Mouse (Mus musculus) liver, embryonic 13.5 days (tissue): ENCODE results near the gene Adipoq. TPM values are rescaled to one million over a fixed set of nuclear protein-coding genes. Genes with fewer than 3 reads are reported as not detected.

Source experiments
- ATAC-seq: fragments of 200-750 bp; cut with Nextera tagmentation; 2 replicates; pipeline ENCODE4 v1.8.0; 2017; ENCODE audit warnings: low read depth, mild to moderate bottlenecking, moderate number of reproducible peaks, moderate library complexity
- DNase-seq: peaks from one replicate; pipeline ENCODE4 v3.0.0; 2022
- H3K27ac ChIP-seq: fragments of 300-500 bp; sonication (generic); 2 replicates; pipeline ENCODE4 v1.5.1; 2015; ENCODE audit warnings: moderate library complexity, mild to moderate bottlenecking, inconsistent platforms
- H3K27me3 ChIP-seq: fragments of 300-500 bp; sonication (generic); 2 replicates; pipeline ENCODE4 v1.6.1; 2015; ENCODE audit warnings: mild to moderate bottlenecking, inconsistent platforms
- H3K36me3 ChIP-seq: fragments of 300-500 bp; sonication (generic); 2 replicates; pipeline ENCODE4 v1.6.1; 2015; ENCODE audit warnings: mild to moderate bottlenecking, inconsistent platforms
- H3K4me1 ChIP-seq: fragments of 300-500 bp; sonication (generic); replicated peaks from 2 replicates; pipeline ENCODE4 v1.6.1; 2015; ENCODE audit warnings: inconsistent platforms
- H3K4me2 ChIP-seq: fragments of 300-500 bp; sonication (generic); 2 replicates; pipeline ENCODE4 v1.6.1; 2015; ENCODE audit warnings: inconsistent platforms, mild to moderate bottlenecking, moderate library complexity
- H3K4me3 ChIP-seq: fragments of 300-500 bp; sonication (generic); replicated peaks from 2 replicates; pipeline ENCODE4 v1.5.1; 2015; ENCODE audit warnings: mild to moderate bottlenecking, inconsistent platforms
- H3K9ac ChIP-seq: fragments of 300-500 bp; sonication (generic); 2 replicates; pipeline ENCODE4 v1.6.1; 2015; ENCODE audit warnings: mild to moderate bottlenecking, inconsistent platforms
- H3K9me3 ChIP-seq: fragments of 300-500 bp; sonication (generic); replicated peaks from 2 replicates; pipeline ENCODE4 v1.6.1; 2016; ENCODE audit warnings: inconsistent platforms
- WGBS: fragments of 180-500 bp; shearing (Covaris S2); methylation state at CpG from one replicate; pipeline ENCODE4 v1.1.7; 2015; ENCODE audit not compliant: insufficient replicate concordance; 5-methylcytosine and 5-hydroxymethylcytosine counted together
- polyA plus RNA-seq: library from polyadenylated mRNA; unstranded; fragments of >200 nt; fragmentation: Nextera tagmentation; extraction: Ambion mirVana; gene quantifications from 2 replicates; pipeline ENCODE4 v1.2.1, GENCODE M21; 2015

Adipoq gene
- polyA plus RNA-seq, 1 experiment from 2014 or later, result not detected

DNA sequence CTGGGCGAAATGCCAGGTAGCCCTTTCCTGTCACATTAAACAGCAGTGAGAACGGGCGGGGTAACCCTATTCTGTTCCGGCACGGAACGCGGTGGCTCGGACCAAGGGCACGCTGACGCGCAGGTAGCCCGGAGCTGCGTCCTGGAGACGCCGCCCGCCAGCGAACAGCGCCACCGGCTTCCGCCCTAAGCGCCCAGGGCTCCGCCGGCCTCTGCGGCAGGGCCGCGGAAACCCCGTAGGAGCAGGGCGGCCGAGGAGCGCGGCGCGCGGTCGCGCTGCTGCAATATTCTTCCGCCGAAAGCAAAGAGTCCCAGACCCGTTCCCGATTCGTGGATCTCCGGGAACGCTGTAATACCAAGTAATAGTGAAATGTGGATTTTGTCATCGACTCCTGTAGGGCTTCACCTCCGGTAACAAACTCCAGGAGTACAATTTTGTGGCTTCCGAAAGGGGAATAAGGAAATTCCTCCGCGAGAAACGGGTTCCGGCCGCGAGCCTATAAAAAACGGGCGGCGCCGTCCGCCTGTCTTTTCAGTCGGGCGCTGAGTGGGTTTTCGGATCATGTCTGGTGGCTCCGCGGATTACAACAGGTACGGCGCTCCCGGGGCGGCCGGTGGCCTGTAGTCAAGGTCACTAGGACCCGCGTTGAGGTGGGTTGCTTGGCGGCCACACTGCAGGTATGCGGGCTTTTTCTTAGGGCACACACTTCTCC is 38.9 kb upstream of the Adipoq start, which contains the start of gene Eif4a2:
TSS of gene Eif4a2 (plus strand) at position 214 of the 712 bp plus-strand sequence.
- Histone ChIP-seq H3K9ac (peak within 1 kb of the TSS; percentile 92), H3K4me2 (peak within 1 kb of the TSS; percentile 80), H3K4me3 (peak within 1 kb of the TSS; percentile 75), H3K9me3 (no peaks in the 10 kb centered on the region), H3K27ac (peak within 1 kb of the TSS; percentile 93), H3K27me3 (no peaks in the 10 kb centered on the region), H3K4me1 (peaks cover 51% of the 10 kb centered on the region), H3K36me3 (peaks cover 44% of the 10 kb centered on the region)
- WGBS, result under 1% methylated on average over 71 of the region's 71 CpGs
- DNase-seq (peak; percentile 89), ATAC-seq (peak; percentile 91)

DNA sequence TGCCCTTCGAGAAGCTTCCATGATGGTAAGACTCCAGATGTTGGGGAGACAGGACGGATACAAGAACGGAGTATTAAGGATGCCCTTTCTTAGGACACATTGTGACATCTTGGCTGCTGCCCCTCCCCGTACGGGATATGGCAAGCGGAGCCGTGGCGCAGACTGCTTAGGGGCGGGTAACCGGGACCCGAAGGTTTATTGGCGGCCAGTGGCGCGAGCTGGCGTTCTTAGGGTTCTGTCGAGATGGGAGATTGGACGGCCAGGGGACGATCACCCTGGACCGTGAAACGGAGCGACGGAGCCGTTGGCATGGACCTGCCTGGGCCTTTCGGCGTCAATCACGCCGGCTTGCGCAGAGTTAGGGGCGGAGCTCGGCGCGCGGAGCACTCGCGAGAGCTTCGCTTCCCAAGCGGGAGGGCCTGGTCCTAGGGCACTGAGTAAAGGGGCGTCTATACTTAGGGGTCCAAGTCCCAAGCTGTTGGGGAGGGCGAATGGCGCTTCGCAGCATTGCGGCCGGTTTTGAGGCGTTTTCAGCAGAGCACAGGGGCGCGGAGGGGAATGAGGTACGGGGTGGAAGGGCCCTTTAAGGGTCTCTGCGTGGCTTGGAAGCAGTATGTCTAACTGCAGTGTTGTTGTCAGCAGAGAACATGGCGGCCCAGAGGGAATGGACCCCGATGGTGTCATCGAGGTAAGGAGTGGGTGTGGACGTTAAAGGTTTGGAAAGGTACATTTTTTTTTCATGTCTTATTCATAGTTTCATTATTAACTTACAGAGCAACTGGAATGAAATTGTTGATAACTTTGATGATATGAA is 38.2 kb upstream of the Adipoq start:
- peaks cover 43% of the 10 kb centered on the region for H3K4me1 ChIP-seq
- H3K9ac ChIP-seq, result peak overlapping the region; percentile 92
- ATAC-seq (peak; percentile 76), DNase-seq (peak; percentile 77)
- peak overlapping the region; percentile 75 for H3K4me3 ChIP-seq
- peaks cover 51% of the 10 kb centered on the region for H3K36me3 ChIP-seq
- H3K9me3 ChIP-seq, result no peaks in the 10 kb centered on the region
- H3K27ac ChIP-seq, result peak overlapping the region; percentile 93
- peak overlapping the region; percentile 80 for H3K4me2 ChIP-seq
- under 1% methylated on average over 52 of the region's 52 CpGs for WGBS
- H3K27me3 ChIP-seq, result no peaks in the 10 kb centered on the region

DNA sequence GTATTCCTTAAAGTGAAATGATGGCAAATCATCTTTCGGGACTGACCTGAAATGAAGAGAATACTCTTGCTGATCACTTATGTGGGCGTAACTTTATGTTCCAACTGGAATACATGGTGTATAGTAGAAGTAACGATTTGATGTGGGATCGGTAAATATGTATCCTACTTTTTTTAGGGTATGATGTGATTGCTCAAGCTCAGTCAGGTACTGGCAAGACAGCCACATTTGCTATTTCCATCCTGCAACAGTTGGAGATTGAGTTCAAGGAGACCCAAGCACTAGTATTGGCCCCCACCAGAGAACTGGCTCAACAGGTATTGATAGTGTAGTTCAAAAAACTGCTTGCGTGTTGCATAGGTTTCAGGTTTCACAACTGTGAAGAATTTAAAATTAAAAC is 37.4 kb upstream of the Adipoq start:
- Histone ChIP-seq H3K27me3 (no peaks in the 10 kb centered on the region), H3K9me3 (no peaks in the 10 kb centered on the region), H3K4me2 (peak overlapping the region; percentile 80), H3K4me1 (peaks cover 36% of the 10 kb centered on the region), H3K4me3 (peak overlapping the region; percentile 75), H3K9ac (peak overlapping the region; percentile 92), H3K36me3 (peaks cover 55% of the 10 kb centered on the region), H3K27ac (peak overlapping the region; percentile 93)
- no peak for ATAC-seq
- WGBS, result under 1% methylated on average over 5 of the region's 5 CpGs
- DNase-seq, result no peak

DNA sequence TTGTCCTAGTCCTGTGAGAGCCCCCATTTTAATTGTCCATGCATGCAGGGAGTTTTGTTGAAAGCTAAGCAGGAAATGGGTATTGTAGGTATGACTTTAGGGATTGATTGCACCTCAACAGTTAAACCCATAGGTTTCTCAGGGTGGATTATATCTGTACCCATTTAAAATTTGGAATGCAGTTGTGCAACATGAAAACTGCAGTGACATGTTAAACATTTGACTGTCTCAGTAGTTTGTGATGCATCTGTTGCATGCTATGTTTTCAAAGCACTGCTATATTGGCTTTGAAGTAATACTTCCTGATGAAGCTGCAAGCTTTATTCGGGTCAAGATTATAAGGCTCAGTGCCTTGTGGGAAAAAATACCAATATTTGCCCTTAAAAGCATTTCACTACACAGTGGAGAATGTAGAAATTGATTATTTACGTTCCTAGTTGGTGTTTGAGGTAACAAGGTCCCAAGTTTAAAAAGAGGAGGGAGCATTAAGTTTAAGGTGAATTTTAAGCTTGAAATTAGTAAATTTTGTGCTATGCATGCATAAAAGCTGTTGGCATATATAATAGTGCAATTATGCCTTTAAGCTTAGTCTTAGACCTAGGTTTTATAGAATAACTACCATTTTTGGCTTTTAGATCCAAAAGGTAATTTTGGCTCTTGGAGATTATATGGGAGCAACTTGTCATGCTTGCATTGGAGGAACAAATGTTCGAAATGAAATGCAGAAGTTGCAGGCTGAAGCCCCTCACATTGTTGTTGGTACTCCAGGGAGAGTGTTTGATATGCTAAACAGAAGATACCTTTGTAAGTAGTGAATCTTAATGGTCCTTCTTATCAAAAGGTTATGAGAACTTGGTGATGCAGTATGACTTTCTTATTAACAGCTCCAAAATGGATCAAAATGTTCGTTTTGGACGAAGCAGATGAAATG is 36.7 kb upstream of the Adipoq start:
- Histone ChIP-seq H3K4me3 (peak overlapping the region; percentile 75), H3K27me3 (no peaks in the 10 kb centered on the region), H3K27ac (peak overlapping the region; percentile 93), H3K36me3 (peaks cover 62% of the 10 kb centered on the region), H3K4me2 (peak overlapping the region; percentile 80), H3K4me1 (peaks cover 35% of the 10 kb centered on the region), H3K9me3 (no peaks in the 10 kb centered on the region), H3K9ac (peak overlapping the region; percentile 92)
- no peak for ATAC-seq
- WGBS, result 26% methylated on average over 5 of the region's 5 CpGs
- no peak for DNase-seq

DNA sequence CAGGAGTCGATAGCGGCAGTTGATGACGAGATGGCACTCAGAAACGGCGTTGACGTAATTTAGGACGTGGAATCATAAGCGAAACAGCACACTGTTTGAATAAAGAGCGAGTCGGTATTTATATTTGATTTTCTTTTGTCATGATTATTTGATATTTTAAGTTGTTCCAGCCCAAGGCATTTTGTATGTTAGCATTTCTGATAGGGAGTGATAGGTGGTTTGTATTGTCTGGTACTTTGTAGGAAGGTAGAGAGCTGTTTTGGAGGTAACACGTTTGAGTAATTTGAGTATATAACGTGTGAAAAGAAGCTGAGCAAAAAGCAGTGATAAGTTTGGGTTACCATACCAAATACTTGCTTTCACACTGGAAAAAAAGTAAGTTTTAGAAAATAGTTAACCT is 34.0 kb upstream of the Adipoq start:
- ATAC-seq (no peak), DNase-seq (no peak)
- Histone ChIP-seq H3K27ac (no peak overlapping the region), H3K9ac (no peak overlapping the region), H3K36me3 (peaks cover 86% of the 10 kb centered on the region), H3K4me1 (peaks cover 27% of the 10 kb centered on the region), H3K9me3 (no peaks in the 10 kb centered on the region), H3K27me3 (no peaks in the 10 kb centered on the region), H3K4me3 (no peak overlapping the region), H3K4me2 (no peak overlapping the region)
- WGBS, result 72% methylated on average over 12 of the region's 12 CpGs

DNA sequence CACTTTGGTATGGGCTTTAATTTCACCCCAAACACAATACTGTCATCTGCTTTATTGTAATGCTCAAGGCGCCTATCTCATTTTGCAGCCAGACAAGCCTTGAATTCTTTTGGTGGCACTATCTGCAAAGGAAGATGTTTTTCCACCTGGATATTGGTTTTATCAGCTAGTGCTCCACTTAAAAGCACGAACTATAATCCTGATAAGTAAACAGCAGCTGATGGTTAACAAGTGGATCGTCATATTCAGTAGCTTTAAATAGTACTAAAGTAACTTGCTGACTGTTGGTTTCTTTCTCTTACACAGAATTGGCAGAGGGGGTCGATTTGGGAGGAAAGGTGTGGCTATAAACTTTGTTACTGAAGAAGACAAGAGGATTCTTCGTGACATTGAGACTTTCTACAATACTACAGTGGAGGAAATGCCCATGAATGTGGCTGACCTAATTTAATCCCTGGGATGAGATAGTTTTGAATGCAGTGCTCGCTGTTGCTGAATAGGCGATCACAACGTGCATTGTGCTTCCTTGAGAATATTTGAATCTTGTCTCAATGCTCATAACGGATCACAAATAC is 33.4 kb upstream of the Adipoq start:
- no peak overlapping the region; the same call in 1 of the 2 replicates for H3K27ac ChIP-seq
- H3K27me3 ChIP-seq, result no peaks in the 10 kb centered on the region
- WGBS, result 27% methylated on average over 9 of the region's 9 CpGs
- ATAC-seq, result no peak
- DNase-seq, result no peak
- no peak overlapping the region for H3K9ac ChIP-seq
- H3K4me1 ChIP-seq, result peaks cover 27% of the 10 kb centered on the region
- no peak overlapping the region for H3K4me3 ChIP-seq
- H3K4me2 ChIP-seq, result no peak overlapping the region
- H3K9me3 ChIP-seq, result no peaks in the 10 kb centered on the region
- H3K36me3 ChIP-seq, result peaks cover 92% of the 10 kb centered on the region

DNA sequence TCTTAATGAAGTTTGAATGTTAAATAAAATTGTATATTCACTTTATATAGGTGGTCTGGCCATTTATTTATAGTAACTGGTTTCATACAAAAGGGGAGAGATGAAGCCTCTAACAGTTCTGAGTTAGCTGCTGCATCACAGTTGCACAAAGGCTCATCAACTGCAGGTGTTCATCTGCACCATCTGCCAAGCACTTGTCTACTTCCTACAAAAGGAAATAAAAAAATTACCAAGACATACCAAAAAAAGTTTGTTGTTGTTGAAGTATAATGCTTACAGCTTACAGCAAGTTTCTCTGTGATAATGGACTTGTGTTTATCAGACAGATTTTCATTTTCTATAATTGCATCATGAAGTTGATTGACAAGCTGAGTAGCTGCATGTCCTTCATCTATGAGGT is 32.4 kb upstream of the Adipoq start:
- Histone ChIP-seq H3K4me3 (no peak overlapping the region), H3K4me1 (peaks cover 25% of the 10 kb centered on the region), H3K9ac (no peak overlapping the region), H3K9me3 (no peaks in the 10 kb centered on the region), H3K27ac (no peak overlapping the region), H3K27me3 (no peaks in the 10 kb centered on the region), H3K36me3 (peaks cover 86% of the 10 kb centered on the region), H3K4me2 (no peak overlapping the region)
- ATAC-seq, result peak; percentile 64
- no peak for DNase-seq

DNA sequence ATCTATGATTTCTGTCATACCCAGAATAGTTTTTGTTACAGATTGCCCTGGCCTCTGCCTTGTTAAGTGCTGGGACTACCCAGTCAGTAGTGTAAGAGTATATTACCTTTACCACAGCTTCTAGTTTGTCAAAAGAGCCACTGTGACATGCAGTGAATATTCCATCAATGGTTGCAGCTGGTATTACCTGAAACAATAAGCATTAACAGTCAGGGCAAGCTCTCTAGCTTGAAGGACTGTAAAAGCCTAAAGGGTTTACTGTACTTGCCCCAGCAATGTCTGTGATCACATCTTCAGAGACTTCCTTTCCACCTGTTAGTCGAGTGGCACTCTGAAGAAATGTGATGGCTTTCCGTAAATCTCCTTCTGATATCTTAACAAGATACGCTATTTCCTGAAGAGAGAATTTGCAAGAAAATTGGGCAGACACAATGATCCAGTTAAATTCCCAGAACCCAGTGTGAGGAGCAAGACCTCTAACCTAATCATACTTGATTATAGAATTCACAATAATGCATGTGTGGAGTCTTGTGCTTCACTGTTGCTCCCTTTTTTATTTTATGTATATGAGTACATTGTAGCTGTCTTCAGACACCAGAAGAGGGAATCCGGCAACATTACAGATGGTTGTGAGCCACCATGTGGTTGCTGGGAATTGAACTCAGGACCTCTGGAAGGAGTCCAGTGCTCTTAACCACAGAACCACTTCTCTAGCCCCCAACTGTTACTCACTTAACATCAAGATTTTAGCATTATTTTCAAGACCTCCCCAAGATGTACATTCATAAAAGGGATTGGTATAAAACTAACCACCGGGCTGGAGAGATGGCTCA is 31.8 kb upstream of the Adipoq start:
- H3K4me1 ChIP-seq, result peaks cover 18% of the 10 kb centered on the region
- 45% methylated on average over 5 of the region's 5 CpGs for WGBS
- no peak overlapping the region for H3K27ac ChIP-seq
- no peaks in the 10 kb centered on the region for H3K27me3 ChIP-seq
- H3K9me3 ChIP-seq, result no peaks in the 10 kb centered on the region
- no peak overlapping the region for H3K9ac ChIP-seq
- no peak for DNase-seq
- H3K4me3 ChIP-seq, result no peak overlapping the region
- no peak overlapping the region for H3K4me2 ChIP-seq
- ATAC-seq, result peak; percentile 69
- peaks cover 86% of the 10 kb centered on the region for H3K36me3 ChIP-seq

DNA sequence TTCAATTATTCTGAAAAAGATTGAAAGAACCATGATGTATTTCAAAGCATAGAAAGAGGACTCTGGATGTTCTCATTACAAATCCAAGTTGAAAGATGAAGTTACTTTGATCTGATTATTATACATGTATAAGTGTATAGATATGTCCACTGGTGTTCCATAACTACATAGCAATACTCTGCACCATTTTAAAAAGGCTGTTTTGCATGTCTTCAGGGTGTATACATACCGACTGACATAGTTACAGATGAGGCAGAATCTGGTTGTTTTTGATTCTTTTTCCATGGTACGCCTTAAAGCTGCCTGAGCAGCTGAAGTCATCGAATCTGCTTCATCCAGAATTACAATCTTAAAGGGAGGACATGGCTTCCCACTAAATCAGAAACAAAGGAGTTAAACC is 30.9 kb upstream of the Adipoq start:
- no peak overlapping the region for H3K4me3 ChIP-seq

DNA sequence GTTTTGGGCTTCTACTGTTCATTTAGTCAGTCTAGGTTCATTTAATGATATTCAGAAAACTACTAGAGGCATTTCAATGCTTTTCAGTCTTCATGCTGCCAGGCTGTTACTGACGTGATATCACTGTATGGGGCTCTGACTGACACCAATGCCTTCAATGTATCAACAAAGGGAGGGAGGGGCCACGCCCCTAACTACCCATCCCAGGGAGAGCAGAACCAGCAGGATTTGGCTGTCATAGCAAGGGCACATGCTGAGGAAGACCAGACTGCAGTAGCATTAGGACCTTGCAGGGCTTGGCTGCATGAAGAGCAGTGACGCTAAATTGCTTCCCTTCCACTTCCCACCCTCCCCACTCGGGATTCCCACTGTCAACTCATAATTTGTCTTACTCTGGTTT is 29.2 kb upstream of the Adipoq start:
- Histone ChIP-seq H3K9ac (no peak overlapping the region), H3K27ac (no peak overlapping the region), H3K9me3 (no peaks in the 10 kb centered on the region), H3K4me2 (no peak overlapping the region), H3K36me3 (peaks cover 85% of the 10 kb centered on the region), H3K4me1 (no peaks in the 10 kb centered on the region), H3K4me3 (no peak overlapping the region), H3K27me3 (no peaks in the 10 kb centered on the region)
- DNase-seq (no peak), ATAC-seq (no peak)
- WGBS, result 56% methylated on average over 4 of the region's 4 CpGs

More for the DNA sequence above, 30.9 kb upstream of the Adipoq start:
- ATAC-seq (no peak), DNase-seq (no peak)
- H3K4me2 ChIP-seq, result no peak overlapping the region
- H3K9ac ChIP-seq, result no peak overlapping the region
- H3K4me1 ChIP-seq, result peaks cover 9% of the 10 kb centered on the region
- H3K9me3 ChIP-seq, result no peaks in the 10 kb centered on the region
- no peak overlapping the region for H3K27ac ChIP-seq
- WGBS, result 75% methylated on average over 3 of the region's 3 CpGs
- H3K27me3 ChIP-seq, result no peaks in the 10 kb centered on the region
- peaks cover 85% of the 10 kb centered on the region for H3K36me3 ChIP-seq
